Mouse (Mus musculus): ENCODE data around the gene Espnl.

DNA sequence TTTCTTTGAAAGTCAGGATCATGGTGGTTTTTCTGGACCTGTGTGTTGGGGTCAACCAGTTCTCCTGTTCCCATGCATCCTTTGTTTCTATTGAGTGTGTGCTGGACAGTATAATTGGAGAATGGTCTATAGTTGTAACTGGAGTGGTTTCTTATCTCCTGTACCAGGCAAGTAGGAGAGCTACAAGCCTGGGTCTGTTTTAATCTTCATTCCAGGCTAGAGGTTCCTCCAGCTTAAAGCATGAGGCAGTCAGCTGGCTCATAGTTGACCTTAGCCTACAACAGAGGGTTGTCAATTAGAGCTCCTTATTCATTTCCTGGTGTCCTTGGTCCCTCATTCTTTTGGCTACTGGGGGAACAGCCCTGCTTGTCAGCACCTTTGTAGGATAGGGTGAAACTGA lies 11.7 kb downstream of the Espnl start:
- TF ChIP-seq CTCF (IDR thresholded peaks at IDR 0.05; ENCODE audit: borderline replicate concordance, extremely low read depth, insufficient read depth, insufficient read length) (no peak), POLR2A (IDR thresholded peaks at IDR 0.05; ENCODE audit: borderline replicate concordance, extremely low read depth, insufficient read depth, insufficient read length, poor library complexity, severe bottlenecking) (no peak)
